Mouse (Mus musculus) fibroblast of lung, adult 2 months (primary cell): ENCODE measurements around the gene Plxnb2.
A peak's percentile ranks its signal among the peaks of the same experiment; 100 is the strongest.

Source experiments
- DNase-seq: peaks from one replicate; pipeline ENCODE4 v3.0.0-alpha.2; 2011; ENCODE audit warnings: low read depth

Gene Plxnb2

DNA sequence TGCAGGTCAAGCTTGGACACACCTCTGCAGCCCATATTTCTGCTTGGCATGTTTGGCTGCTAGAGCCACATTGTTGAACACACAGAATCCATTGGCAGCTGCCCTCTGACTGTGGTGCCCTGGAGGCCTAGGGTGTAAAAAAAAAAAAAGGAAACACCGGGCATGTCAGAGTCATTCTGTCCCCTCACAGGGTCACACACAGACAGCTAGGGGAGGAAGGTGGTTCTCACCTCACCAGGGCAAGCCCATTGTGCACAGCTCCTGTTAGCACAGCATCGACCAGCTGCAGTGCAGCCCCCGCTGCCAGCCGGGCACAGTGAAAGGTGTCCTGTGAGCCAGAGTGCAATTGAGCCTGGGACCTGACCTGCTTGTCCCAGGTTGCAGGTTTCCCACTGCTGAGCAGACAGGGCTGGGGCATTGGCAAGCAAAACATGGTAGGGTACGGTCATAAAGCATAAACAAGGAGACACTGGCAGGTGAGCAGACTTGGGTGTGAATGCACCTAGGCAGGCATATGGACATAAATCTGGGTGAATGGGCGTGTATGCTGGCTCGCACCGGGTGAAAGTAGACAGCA, 53.1 kb downstream of the Plxnb2 start:
- DNase-seq, result no peak

DNA sequence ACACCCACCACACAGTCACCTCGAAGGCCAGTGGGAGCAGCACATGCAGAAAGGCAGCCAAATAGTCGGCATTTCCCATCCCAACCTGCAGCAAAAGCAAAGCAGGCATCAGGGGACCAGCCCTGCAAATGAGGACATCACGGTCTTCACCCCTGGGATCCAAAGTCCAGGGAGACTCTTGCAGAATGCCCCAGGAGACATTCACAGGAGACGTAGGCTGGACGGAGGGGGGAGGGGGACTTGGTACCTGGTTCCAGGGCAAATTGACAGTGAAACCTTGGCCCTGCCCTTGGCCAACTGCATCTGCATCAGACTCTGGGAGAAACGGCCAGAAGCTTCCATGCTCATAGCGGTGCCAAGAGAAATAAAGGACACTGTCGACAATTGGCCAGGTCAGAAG, 54.0 kb downstream of the Plxnb2 start:
- DNase-seq, result no peak

GRCm38 (mm10) chr15:89125351-89125750, 55.2 kb downstream of the Plxnb2 start:
- DNase-seq, result no peak

- DNase-seq, result no peak
Observed at GRCm38 (mm10) chr15:89124312-89124711, 56.3 kb downstream of the Plxnb2 start.

- DNase-seq, result no peak
Observed at GRCm38 (mm10) chr15:89123595-89123994, 57.0 kb downstream of the Plxnb2 start.

GRCm38 (mm10) chr15:89122649-89123366, 57.8 kb downstream of the Plxnb2 start, which contains the start of gene Tubgcp6:
Tubgcp6 (minus strand) TSS chr15:89123112.
- peak; percentile 72 for DNase-seq

DNA sequence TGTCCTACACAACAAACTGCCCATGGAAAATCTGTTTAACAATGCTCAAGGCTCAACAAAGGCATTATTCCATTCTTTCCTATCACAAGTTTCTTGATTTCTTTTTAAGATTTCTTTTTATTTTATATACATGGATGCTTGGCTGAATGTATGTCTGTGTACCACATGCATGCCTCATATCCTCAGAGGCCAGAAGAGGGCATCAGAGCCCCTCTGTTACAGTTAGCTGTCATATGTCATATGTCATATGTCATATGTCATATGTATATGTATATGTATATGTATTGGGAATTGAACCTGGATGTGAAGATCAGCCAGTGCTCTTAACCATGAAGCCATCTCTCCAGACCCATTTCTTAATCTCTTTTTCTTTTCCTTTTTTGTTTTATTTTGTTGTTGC, 62.6 kb downstream of the Plxnb2 start:
- DNase-seq, result no peak

DNA sequence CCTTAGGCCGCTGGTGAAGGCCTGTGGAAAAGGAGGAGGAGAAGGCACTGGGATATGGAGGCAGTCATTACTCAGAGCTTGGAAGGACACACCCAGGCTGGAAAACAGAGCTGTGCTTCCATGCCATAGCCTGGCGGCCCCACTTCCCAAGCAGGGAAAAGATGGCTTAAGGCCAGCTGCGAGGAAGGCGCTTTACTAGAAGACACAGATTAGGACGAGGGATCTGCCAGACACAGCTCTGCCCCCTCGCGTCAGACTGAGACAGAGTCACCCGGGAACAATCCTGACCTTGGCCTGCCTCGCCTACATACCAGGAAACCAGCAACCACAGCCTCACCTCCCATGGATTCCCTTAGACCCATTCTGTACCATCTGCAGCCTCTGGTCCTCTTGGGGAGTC, 70.4 kb downstream of the Plxnb2 start:
- DNase-seq, result no peak

GRCm38 (mm10) chr15:89106976-89107375, 73.6 kb downstream of the Plxnb2 start:
- DNase-seq, result no peak

- DNase-seq, result no peak
Observed at GRCm38 (mm10) chr15:89106073-89106472, 74.5 kb downstream of the Plxnb2 start.
